Mouse (Mus musculus) heart, postnatal 10 days (tissue): Measurements from ENCODE around the gene Efemp2. TPM values are rescaled to one million over a fixed set of nuclear protein-coding genes. Genes with fewer than 3 reads are reported as not detected.
A peak's percentile ranks its signal among the peaks of the same experiment; 100 is the strongest.
"Not testable (repeated sequence)": the region's sequence is repeated elsewhere in the genome, so short reads cannot be mapped to it uniquely, and the experiment has no call there.

Experiments
- DNase-seq, 2 experiments: peaks; one replicate each; pipeline ENCODE4 v3.0.0; 2021
- intact Hi-C: fragments of 180-260 bp; cut with DNase I; formaldehyde crosslinking; loops from one replicate; pipeline ENCODE4 v1.15.1; 2025
- total RNA-seq, 2 experiments: library from RNA; stranded (reverse); gene quantifications; 2 replicates each; pipeline ENCODE4 v1.2.3; 2021

Efemp2 gene
- total RNA-seq, 2 experiments from 2014 or later = 28.6 to 32.7 TPM

DNA sequence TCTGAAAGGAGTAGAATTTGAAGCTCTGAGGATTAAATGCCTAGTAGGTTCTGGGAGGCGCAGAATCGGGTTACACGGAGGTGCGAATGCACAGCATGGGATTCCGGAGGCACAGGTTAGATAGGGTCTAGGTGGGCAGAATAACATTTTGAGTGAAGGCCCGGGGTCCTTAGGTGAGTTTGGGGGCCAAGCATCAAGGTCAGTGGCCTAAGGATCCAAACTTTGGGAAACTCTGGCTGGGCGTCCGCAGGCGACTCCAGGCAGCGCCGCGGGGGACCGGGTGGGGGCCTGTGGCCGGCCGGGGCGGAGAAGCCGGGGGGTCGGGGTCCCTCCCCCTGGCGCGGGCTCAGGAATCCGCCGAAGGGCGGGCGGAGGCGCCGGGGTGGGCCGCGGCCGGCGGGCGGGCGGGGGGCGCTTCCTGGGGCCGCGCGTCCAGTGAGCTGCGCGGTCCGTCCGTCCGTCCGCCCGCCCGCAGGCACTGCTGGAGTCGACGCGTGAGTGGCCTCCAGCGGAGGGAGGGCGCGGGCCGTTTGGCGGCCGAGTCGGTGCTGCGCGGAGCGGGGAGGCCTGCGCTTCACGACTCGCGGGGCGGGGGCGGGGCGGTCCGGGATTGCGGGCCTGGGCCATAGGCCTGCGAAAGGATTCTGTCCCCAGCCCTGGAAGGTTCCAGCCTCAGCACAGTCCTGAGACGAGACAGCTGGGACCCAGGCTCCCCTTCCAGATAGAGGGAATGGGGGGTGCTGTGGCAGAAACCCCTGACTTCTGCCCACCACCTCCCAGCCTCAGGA, 721 bp downstream of the Efemp2 start:
- intact Hi-C loops = no loop called here
- peak; percentile 64 for DNase-seq

- DNase-seq = peak; percentile 28 to 46
Measured at GRCm38 (mm10) chr19:5475069-5475714, 1.4 kb downstream of the Efemp2 start.

DNA sequence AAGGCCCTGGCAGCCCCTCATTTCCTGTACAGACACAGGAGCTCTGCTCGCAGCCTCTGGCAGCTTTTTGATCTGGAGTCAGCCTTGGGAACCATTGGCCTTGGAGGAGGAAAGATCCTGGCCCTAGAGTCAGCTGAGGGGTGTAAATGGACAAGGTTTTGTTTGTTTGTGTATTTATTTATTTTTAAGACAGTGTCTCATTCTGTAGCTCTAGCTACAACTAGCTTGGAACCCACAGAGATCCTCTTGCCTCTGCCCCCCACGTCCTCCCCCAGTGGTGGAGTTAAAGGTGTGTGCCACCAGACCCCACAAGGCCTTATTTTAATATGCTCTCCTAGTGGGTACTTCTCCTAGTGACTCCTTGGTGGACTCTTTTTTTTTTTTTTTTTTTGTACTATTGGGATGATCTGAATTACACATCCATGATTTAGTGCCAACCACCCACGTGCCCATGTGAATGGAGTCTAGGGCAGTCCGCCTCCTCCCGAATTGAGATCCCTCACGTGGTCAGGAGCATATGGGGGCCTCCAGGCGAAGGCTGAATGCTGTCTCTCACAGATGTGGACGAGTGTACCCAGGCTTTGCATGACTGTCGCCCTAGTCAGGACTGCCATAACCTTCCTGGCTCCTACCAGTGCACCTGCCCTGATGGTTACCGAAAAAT, 3.4 kb downstream of the Efemp2 start:
- no peak for DNase-seq
- intact Hi-C loops = no loop called here

More at GRCm38 (mm10) chr19:5475069-5475714, 1.4 kb downstream of the Efemp2 start:
- intact Hi-C loops = no loop called here

DNA sequence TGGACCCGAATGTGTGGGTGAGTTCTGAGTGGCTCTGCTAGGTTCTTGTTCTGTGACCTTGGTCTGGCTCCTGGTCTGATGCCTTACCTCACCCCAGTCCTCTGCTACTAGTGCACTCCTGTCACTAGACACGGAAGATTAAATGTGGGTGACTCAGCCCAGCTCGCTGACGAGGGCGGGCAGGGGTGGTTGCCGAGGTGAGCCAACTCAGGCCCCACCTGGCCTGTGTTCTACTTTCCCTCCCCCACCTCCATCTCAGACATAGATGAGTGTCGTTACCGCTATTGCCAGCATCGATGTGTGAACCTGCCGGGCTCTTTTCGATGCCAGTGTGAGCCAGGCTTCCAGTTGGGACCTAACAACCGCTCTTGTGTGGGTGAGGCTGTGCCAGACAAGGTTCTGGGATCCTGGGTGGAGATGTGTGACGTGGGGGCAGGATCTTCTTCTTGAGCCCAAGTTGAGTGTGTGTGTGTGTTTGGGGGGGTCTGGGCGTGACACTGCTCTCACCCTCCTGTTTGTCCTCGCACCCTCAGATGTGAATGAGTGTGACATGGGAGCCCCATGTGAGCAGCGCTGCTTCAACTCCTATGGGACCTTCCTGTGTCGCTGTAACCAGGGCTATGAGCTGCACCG, 4.0 kb downstream of the Efemp2 start:
- no peak for DNase-seq
- intact Hi-C loops = no loop called here

GRCm38 (mm10) chr19:5480016-5480415, 6.3 kb downstream of the Efemp2 start:
- DNase-seq = no peak
- intact Hi-C loops = no loop called here

GRCm38 (mm10) chr19:5481398-5481797, 7.6 kb downstream of the Efemp2 start:
- intact Hi-C loops = no loop called here
- no peak for DNase-seq

DNA sequence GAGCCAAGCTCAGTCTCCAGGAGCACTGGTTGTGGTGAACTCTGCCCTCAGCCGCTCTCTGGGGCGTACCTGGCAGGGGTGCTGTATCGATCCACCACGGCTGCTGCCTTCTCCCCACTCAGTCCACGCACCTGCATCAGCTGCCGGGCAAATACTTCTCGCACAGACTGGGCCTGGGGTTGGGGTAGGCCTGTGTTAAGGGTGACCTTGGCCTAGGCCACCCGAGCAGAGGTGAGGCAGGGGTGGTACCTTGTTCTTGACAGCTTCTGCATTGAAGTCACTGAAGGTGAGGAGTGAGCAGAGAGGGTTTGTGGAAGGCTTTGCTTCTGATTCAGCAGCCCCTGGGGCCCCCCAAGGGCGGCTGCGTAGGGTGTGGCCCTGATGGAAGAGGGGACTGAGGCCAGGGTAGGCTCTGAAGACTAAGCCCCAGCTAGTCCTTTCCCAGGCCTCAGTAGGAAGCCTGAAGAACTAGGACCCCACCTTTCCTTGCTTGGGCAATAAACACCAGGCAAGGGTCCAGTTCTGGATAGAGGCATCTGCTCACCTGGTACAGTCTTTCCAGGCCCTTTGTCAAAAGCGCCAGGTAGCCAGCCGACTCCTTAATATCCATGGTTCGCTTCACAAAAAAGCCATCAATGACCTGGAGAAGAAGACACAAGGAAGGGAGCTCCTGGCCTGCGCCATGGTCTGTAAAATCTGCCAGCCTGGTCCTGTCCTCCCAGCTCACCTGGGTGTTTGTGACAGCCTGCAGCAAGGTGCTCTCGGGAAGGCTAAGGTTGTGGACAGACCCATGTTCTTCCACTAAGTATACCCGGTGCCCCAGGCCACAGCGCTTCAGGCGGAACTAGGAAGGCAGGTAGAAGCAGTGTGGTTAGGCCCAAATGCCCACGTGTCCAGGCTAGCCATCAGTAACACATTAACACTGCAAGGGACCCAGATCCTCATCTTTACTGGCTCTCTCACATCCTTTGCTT, 9.9 kb downstream of the Efemp2 start:
- intact Hi-C loops = no loop called here

DNA sequence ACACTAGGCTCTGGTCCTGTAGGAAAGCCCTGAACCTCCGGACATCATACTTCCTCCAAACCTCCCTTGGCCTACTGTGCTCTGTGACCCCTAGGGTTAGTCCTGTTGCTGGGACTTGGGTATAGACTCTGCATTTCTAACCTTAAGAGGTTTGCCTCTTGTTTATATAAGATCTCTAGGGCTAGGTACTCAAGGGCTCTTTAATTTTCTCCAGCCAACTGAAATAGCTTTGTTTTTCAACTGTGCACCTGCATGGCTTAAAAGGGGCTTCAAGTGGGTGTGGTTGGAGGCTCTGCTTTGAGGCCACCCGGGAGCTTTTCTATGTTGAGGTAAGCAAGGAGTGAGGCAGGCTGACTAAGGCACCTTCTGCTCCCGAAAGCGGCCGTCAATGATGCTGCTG, 10.7 kb downstream of the Efemp2 start:
- no peak for DNase-seq
- intact Hi-C loops = no loop called here

More for the DNA sequence above, 9.9 kb downstream of the Efemp2 start:
- DNase-seq = no peak

GRCm38 (mm10) chr19:5485371-5485770, 11.6 kb downstream of the Efemp2 start:
- DNase-seq = peak in 1 of 2 experiments; percentile 7

DNA sequence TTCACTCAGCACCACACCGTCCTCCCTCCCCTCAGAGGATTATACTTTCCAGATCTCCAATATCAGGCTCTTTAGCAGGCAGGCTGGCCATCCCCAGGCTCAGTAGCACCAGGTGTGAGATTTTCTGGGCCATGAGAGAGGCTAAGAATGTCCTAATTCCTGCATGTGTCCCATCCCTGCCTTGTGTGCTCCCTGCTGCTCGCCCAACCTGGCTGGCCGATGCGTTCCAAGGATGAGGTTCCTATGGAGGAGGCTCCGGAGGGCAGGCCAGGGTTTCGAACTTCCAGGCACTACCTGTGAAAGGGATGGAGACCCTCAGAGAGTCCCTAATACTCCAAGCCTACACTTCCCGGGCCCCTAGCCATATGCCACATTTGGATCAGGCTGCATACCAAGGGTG, 12.1 kb downstream of the Efemp2 start:
- intact Hi-C loops = loop anchor here (2.0 to 5.0 kb wide), 3 partner anchors 21 to 119 kb away; partner anchors contain the start of genes Banf1 and Eif1ad
- DNase-seq = peak in 1 of 2 experiments; percentile 2

More at GRCm38 (mm10) chr19:5485371-5485770, 11.6 kb downstream of the Efemp2 start:
- intact Hi-C loops = loop anchor here (5.0 kb wide), 1 partner anchor 118 kb away; the partner anchor contains the start of genes Banf1 and Eif1ad

GRCm38 (mm10) chr19:5486286-5486685, 12.5 kb downstream of the Efemp2 start:
- intact Hi-C loops = loop anchor here (2.0 to 5.0 kb wide), 3 partner anchors 21 to 119 kb away; partner anchors contain the start of genes Banf1 and Eif1ad
- no peak for DNase-seq

DNA sequence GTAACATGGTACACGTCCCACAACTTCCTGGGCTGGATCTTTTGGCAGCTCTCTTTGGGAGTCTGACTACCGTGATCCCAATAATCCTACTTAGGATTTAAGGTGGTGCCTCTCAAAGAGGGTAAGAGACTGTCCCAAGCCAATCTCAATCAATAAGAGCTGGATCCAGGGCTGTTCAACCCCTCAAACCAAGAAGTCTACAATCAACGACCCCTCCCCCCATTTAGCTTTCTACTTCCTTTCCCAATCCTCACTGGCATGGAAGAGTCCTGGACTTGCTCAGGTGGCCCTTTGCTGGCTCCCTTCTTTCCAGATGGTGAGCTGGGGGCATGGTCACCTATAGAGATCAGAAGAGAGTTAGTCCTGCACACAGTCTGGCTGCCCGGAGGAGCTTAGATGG, 13.0 kb downstream of the Efemp2 start:
- DNase-seq = no peak
- intact Hi-C loops = loop anchor here (2.0 to 5.0 kb wide), 3 partner anchors 22 to 119 kb away; partner anchors contain the start of genes Banf1 and Eif1ad

- DNase-seq = peak; percentile 97 to 99
- intact Hi-C loops = loop anchor here (1.0 to 5.0 kb wide), 4 partner anchors 23 to 121 kb away; partner anchors contain the start of genes Banf1 and Eif1ad
Measured at GRCm38 (mm10) chr19:5487768-5488550, 14.2 kb downstream of the Efemp2 start, which contains the start of gene Mus81. TSS of gene Mus81 (minus strand) at chr19:5488402.

GRCm38 (mm10) chr19:5488878-5489571, 15.3 kb downstream of the Efemp2 start:
- peak; percentile 98 for DNase-seq
- intact Hi-C loops = loop anchor here (1.0 to 5.0 kb wide), 2 partner anchors 31 to 122 kb away; partner anchors contain the start of genes Banf1 and Eif1ad

DNA sequence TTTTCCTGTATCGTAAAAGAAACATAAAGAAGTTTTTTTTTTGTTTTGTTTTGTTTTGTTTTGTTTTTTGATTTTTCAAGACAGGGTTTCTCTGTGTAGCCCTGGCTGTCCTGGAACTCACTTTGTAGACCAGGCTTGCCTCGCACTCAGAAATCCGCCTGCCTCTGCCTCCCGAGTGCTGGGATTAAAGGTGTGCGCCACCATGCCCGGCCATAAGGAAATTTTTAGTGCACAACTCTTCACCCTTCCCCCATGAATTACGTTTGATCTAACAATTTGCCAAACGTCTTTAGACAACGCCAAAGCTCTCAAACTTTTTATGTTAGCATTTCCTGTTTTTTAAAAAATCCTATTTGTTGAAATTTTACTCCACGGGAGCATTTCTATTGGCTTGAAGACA, 16.0 kb downstream of the Efemp2 start:
- intact Hi-C loops = loop anchor here (2.0 to 5.0 kb wide), 2 partner anchors 122 to 199 kb away; partner anchors contain the start of genes Banf1, Eif1ad, Map3k11 and Pcnx3
- not testable (repeated sequence) for DNase-seq

DNA sequence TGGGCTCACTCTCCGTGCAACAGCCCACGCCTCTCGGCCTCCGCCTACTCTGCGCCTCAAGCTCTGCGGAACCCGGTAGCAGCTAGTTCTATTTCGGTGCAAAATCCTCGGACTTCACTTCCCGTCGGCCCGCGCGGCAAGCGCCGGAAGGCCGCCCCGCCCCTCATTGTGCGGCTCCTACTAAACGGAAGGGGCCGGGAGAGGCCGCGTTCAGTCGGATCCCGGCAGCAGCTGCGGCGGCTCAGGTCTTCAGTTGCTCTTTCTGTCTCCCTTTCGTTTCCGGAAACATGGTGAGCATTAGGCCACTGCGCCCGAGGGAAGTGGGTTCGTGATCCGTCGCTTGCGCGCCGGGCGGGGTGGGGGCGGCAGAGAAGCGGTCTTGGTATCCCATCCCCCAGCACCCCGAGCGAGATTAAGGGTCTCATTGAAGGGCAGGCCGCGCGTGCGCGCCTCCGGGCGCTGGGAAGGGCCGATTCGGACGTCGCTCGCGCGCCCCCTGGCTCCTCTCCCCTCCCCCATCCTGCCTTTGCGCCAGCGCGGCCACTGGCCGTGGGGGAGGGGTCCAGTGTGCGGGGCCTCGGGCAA, 16.7 kb downstream of the Efemp2 start, which contains the start of gene Cfl1:
Cfl1 (plus strand) TSS at position 143 of the 585 bp plus-strand sequence.
- DNase-seq = peak; percentile 96 to 97
- intact Hi-C loops = loop anchor here (2.0 kb wide), 1 partner anchor 198 kb away; the partner anchor contains the start of genes Map3k11 and Pcnx3
